Mouse (Mus musculus): ENCODE data around the gene Ethe1. TPM values are rescaled to one million over a fixed set of nuclear protein-coding genes. Genes with fewer than 3 reads are reported as not detected.

The Ethe1 gene
- total RNA-seq, 2 experiments from 2014 or later = 8.0 to 9.1 TPM

- no peak for DNase-seq (ENCODE audit: low spot score in 2 of 2)
These were observed 13.0 kb upstream of the Ethe1 start for GRCm38 (mm10) chr7:24574224-24574796.

GRCm38 (mm10) chr7:24577811-24578210, 9.5 kb upstream of the Ethe1 start:
- DNase-seq (ENCODE audit: low spot score in 2 of 2) = no peak

- DNase-seq (ENCODE audit: low spot score in 2 of 2) = no peak
These were observed 2.5 kb upstream of the Ethe1 start for GRCm38 (mm10) chr7:24584876-24585275.

DNA sequence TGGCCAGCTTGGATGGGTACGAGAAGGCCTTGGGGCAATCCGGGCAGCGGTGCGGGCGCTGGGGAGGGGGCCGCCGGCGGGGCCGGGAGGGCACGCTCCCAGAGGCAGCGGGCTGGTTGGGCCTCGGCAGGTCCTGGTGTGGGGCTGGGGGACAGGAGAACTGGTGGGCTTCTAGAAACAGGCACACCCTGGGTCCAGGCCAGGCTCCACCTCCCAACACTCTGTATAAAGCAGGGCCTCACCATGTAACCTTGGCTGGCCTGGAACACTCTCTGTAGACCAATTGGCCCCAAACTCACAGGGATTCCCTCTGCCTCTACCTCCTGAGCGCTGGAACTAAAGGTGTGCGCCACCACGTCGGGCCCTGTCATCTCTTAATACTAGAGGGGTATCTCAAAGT, 1.3 kb upstream of the Ethe1 start:
- DNase-seq (ENCODE audit: low spot score in 2 of 2) = no peak

- peak in 1 of 2 experiments; percentile 34 for DNase-seq (ENCODE audit: low spot score in 2 of 2)
These were observed 515 bp upstream of the Ethe1 start for GRCm38 (mm10) chr7:24586828-24587227.

DNA sequence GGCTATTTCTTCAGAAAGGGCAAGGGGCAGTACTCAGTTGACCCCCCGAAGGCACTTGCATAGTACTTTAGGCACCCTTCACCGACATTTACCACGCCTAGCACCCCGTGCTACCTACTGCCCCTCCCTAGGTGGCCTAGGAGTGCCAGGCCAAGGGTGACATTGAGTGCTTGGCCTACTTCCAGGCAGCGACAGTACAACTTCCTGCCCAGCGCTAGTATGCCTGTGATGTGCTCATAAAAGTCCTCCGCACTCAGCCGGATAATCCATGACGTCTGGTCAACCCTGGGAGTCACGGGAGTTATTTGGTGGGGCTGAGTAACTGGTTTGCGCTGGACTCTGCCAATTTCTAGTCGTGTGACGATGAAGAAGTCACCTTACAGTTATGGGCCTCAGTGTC, 993 bp downstream of the Ethe1 start:
- DNase-seq (ENCODE audit: low spot score in 2 of 2) = no peak

DNA sequence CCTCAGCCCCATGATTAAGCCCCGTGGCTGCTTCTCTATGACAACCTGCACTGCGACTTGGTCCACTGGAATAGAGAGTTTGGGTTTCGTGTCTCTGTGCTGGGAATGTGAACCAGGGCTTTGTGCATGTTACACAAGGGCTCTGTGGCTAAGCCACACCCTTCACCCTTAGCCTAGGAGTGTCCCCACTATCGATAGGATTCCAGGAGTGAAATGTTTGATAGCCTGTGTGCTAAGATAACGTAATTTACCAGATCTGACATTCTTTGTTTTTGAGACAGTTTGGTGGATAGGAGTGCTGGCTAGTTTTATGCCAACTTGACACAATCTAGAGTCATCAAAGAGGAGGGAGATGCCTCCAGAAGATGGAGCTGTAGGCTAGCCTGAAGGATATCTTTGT, 4.4 kb downstream of the Ethe1 start:
- DNase-seq (ENCODE audit: low spot score in 2 of 2) = no peak

GRCm38 (mm10) chr7:24592163-24592562, 4.8 kb downstream of the Ethe1 start:
- no peak for DNase-seq (ENCODE audit: low spot score in 2 of 2)

- no peak for DNase-seq (ENCODE audit: low spot score in 2 of 2)
These were observed 5.4 kb downstream of the Ethe1 start for GRCm38 (mm10) chr7:24592781-24593180.

DNA sequence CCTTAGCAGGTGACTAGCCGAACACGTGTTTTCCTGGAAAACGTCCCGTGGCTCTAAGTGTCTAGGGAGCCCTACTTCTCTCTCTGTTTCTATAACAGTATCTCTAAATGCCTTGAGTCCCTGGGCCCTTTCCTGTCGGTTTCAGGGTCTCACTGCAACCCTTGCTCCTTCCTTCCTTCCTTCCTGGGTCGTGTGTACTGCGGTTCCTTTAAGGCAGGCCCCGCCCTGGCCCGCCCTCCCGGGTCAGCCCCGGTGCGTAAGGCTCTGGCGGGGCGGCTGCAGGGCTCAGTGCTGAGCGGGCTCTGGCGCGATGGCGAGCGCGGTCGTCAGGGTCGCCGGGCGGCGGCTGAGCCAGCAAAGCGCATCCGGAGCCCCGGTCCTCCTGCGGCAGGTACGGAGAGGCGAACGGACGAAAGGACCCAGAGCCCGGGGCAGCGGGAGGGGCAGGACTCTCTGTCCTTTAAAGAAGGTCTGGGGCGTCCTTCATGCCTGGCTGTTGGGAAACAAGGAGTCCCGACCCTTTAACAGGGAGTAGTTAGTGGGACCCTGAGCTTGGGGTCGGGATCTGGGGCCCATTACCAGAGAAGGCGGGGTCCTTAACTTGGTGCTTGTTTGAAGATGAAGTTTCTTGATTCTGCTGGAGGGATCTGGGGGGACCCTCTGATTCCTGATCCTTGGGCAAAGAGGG, 6.4 kb downstream of the Ethe1 start:
- peak in 1 of 2 experiments; percentile 68 for DNase-seq (ENCODE audit: low spot score in 2 of 2)

- no peak for DNase-seq (ENCODE audit: low spot score in 2 of 2)
These were observed 7.0 kb downstream of the Ethe1 start for GRCm38 (mm10) chr7:24594309-24594803.

DNA sequence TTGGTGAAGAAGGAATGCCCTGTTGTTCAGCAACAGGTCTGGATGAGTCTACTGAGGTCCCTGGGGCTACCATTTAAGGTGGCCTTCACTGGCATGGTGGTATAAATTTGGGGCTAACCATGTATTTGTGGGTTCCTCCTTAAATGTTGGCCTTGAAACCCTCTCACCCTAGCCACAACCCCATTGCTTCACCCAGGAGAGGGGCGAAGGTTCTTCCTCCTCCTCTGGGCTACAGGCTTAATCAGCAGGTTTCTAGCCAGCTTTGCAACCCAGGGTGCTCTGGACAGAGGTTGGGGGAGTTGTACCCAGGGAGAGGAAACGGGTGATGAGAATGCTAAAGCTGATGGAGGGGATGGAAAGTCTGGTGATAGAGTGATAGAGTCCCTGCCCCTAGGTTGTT, 8.1 kb downstream of the Ethe1 start:
- no peak for DNase-seq (ENCODE audit: low spot score in 2 of 2)

DNA sequence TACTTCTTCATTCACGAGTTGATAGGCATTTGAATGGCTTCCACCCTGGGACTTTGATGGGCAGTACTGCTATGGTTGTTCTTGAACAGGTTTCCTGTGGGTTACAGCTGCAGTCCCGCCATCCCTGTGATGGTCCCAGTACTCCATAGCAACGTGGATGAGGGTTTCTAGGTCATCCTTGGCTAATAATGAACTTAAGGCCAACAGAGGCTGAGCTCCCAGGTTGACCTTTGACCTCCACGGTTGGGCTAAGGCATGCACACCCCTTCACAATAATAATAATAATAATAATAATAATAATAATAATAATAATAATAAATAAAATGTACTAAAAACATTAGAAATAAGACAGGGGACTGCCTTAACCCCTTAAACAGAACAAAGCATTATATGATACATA, 10.8 kb downstream of the Ethe1 start:
- no peak for DNase-seq (ENCODE audit: low spot score in 2 of 2)

- DNase-seq (ENCODE audit: low spot score in 2 of 2) = no peak
These were observed 12.1 kb downstream of the Ethe1 start for GRCm38 (mm10) chr7:24599211-24600067.

DNA sequence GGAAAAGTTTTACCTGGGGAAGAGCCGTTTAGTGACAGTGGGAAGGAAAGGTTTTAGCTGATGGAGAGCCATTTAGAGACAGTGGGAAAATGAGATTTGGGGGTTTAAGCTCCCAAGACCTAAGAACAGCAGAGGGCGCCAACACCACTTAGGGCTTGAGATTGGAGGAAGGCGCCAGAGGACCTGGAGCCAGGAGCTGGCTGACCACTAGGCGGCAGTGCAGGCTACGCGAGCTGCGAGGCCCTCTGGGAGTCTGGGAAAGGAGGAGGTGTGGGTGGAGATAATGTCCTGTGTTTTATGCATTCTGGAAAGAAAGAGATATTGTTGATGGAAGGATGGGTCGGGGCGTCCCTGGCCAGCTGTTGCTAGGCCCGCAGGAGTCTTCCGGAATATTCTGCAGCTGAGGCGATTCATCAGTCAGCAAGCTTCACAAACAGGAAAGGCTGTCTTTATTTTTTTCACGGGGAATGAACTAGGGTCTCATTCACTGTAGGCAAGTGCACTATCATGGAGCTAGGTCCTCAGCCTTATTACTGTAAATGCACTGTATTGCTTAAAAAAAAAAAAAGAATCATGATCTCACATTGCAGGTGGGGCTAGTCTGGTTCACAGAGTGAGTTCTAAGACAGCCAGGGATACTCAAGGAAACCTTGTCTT, 13.7 kb downstream of the Ethe1 start:
- DNase-seq (ENCODE audit: low spot score in 2 of 2) = peak; percentile 95 to 98

GRCm38 (mm10) chr7:24605561-24605960, 18.2 kb downstream of the Ethe1 start:
- DNase-seq (ENCODE audit: low spot score in 2 of 2) = no peak

GRCm38 (mm10) chr7:24606046-24606445, 18.7 kb downstream of the Ethe1 start:
- no peak for DNase-seq (ENCODE audit: low spot score in 2 of 2)

DNA sequence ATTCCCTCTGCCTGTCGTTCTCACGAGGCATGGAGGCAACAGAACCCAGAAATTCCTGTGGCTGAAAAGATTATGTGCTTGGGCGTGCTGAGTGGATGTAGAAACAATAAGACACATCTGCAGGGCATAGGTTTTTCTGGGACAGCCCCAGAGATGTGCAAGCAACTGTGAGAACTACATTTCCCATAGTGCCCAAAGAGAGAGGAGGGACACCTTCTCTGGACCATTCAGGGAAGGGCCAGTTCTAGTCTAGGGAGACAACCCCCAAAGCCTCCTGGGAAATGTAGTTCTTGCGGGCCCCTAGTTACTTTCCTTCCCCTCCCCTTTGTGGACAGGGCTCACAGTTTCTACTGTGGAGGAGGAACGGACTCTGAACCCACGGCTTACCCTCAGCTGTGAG, 20.7 kb downstream of the Ethe1 start:
- DNase-seq (ENCODE audit: low spot score in 2 of 2) = peak in 1 of 2 experiments; percentile 51

- DNase-seq (ENCODE audit: low spot score in 2 of 2) = no peak
These were observed 21.2 kb downstream of the Ethe1 start for GRCm38 (mm10) chr7:24608561-24608960.

DNA sequence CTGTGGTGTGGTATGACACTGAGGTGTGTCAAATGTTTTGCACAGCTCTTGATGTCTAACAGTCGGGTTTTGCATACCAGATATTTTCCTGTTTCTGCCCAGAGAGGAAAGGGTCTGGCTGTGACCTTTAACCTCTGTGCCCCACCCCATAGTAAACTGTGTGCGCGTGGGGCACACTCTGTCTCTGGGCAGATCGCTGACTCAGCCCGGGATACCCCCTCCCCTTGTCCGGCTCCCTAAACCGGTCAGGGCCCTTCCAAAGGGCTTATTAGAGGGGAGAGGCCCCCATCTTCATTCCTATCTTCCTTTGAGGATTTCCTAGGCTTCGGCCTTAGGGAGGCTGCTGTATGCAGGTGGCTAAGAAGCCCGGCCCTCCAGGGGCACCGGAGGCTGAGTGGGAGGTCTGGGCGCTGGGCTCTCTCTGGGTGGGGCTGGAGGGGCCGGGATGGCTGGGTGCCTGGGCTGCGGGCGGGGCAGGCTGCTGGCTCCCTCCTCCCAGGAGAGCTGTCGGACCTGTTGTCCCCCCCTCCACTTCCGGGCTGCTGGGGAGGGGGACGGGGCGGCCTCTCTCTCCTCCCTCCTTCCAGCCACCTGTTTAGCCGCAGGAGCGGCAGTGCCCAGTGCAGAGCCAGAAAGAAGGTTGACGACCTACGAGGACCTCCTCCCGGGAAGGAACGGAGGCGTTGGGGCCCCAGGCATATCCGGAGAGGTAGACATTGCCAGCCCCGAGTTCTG, 23.0 kb downstream of the Ethe1 start, which contains the start of gene Phldb3:
Gene Phldb3 (plus strand): TSS at position 620 of the 735 bp plus-strand sequence.
- DNase-seq (ENCODE audit: low spot score in 2 of 2) = no peak
